Mouse (Mus musculus): ENCODE measurements around the gene Zfp791. TPM values are rescaled to one million over a fixed set of nuclear protein-coding genes. Genes with fewer than 3 reads are reported as not detected.

The Zfp791 gene
- polyA plus RNA-seq, 1 experiment from 2014 or later, result 2.3 TPM

GRCm38 (mm10) chr8:85081216-85081555, 41.7 kb downstream of the Zfp791 start, which contains the start of gene Wdr83:
Gene Wdr83 (minus strand): TSS chr8:85081306.
- Histone ChIP-seq H3K4me1 (peaks cover 28% of the 10 kb centered on the region), H3K4me2 (replicated peaks) (peak within 1 kb of the TSS; percentile 93), H3K36me3 (peaks cover 18% of the 10 kb centered on the region), H3K27ac (0 out of 2 replicates have a peak within 1 kb of the TSS, but pooled peaks have one; percentile 8), H3K27me3 (no peaks in the 10 kb centered on the region), H3K9ac (peak within 1 kb of the TSS; percentile 92), H3K4me3 (peak within 1 kb of the TSS; percentile 94), H3K9me3 (no peaks in the 10 kb centered on the region)
- 1% methylated on average over 9 of the region's 9 CpGs for WGBS
- peak; percentile 38 for ATAC-seq (ENCODE audit: insufficient number of reproducible peaks, insufficient read depth, low FRiP score, low TSS enrichment)

- ATAC-seq (ENCODE audit: insufficient number of reproducible peaks, insufficient read depth, low FRiP score, low TSS enrichment), result peak; percentile 1; the same call in 1 of the 2 replicates
- 0 out of 2 replicates have a peak within 1 kb of the TSS, but pooled peaks have one; percentile 8 for H3K27ac ChIP-seq
- WGBS, result under 1% methylated on average over 30 of the region's 30 CpGs
- H3K36me3 ChIP-seq, result peaks cover 22% of the 10 kb centered on the region
- peak within 1 kb of the TSS; percentile 93 for H3K4me2 ChIP-seq (replicated peaks)
- no peaks in the 10 kb centered on the region for H3K9me3 ChIP-seq
- no peaks in the 10 kb centered on the region for H3K27me3 ChIP-seq
- H3K4me1 ChIP-seq, result peaks cover 28% of the 10 kb centered on the region
- H3K4me3 ChIP-seq, result peak within 1 kb of the TSS; percentile 94
- peak within 1 kb of the TSS; percentile 92 for H3K9ac ChIP-seq
Observed at GRCm38 (mm10) chr8:85080532-85081215, 42.2 kb downstream of the Zfp791 start, which contains the start of gene Wdr83os. Gene Wdr83os (plus strand): TSS chr8:85080740.

GRCm38 (mm10) chr8:85080214-85080531, 42.7 kb downstream of the Zfp791 start:
- Histone ChIP-seq H3K4me2 (replicated peaks) (peak overlapping the region; percentile 93), H3K36me3 (peaks cover 22% of the 10 kb centered on the region), H3K27ac (0 out of 2 replicates have a peak overlapping the region, but pooled peaks have one; percentile 8), H3K9me3 (no peaks in the 10 kb centered on the region), H3K27me3 (no peaks in the 10 kb centered on the region), H3K9ac (peak overlapping the region; percentile 92), H3K4me3 (peak overlapping the region; percentile 94), H3K4me1 (peaks cover 28% of the 10 kb centered on the region)
- ATAC-seq (ENCODE audit: insufficient number of reproducible peaks, insufficient read depth, low FRiP score, low TSS enrichment), result no peak
- WGBS, result under 1% methylated on average over 25 of the region's 25 CpGs

GRCm38 (mm10) chr8:85076993-85077392, 45.9 kb downstream of the Zfp791 start:
- no peak overlapping the region for H3K4me2 ChIP-seq (replicated peaks)
- H3K27ac ChIP-seq, result 0 out of 2 replicates have a peak overlapping the region, but pooled peaks have one; percentile 17
- no peaks in the 10 kb centered on the region for H3K9me3 ChIP-seq
- 0% methylated on average over 2 of the region's 2 CpGs for WGBS
- H3K4me3 ChIP-seq, result no peak overlapping the region
- H3K4me1 ChIP-seq, result peaks cover 13% of the 10 kb centered on the region; the same call in 1 of the 2 replicates
- peaks cover 35% of the 10 kb centered on the region for H3K36me3 ChIP-seq
- no peaks in the 10 kb centered on the region for H3K27me3 ChIP-seq
- ATAC-seq (ENCODE audit: insufficient number of reproducible peaks, insufficient read depth, low FRiP score, low TSS enrichment), result no peak
- H3K9ac ChIP-seq, result no peak overlapping the region

- peaks cover 35% of the 10 kb centered on the region for H3K36me3 ChIP-seq
Observed at GRCm38 (mm10) chr8:85076001-85076400, 46.9 kb downstream of the Zfp791 start.

GRCm38 (mm10) chr8:85074617-85075016, 48.3 kb downstream of the Zfp791 start:
- H3K27ac ChIP-seq, result no peak overlapping the region
- 93% methylated on average over 10 of the region's 10 CpGs for WGBS
- no peak overlapping the region for H3K4me2 ChIP-seq (replicated peaks)
- no peak overlapping the region for H3K4me3 ChIP-seq
- H3K27me3 ChIP-seq, result no peaks in the 10 kb centered on the region
- no peaks in the 10 kb centered on the region for H3K9me3 ChIP-seq
- H3K9ac ChIP-seq, result no peak overlapping the region
- no peak for ATAC-seq (ENCODE audit: insufficient number of reproducible peaks, insufficient read depth, low FRiP score, low TSS enrichment)
- H3K4me1 ChIP-seq, result peaks cover 2% of the 10 kb centered on the region; the same call in 1 of the 2 replicates
- peaks cover 35% of the 10 kb centered on the region for H3K36me3 ChIP-seq

More at GRCm38 (mm10) chr8:85076001-85076400, 46.9 kb downstream of the Zfp791 start:
- Histone ChIP-seq H3K4me3 (no peak overlapping the region), H3K4me1 (peaks cover 6% of the 10 kb centered on the region; the same call in 1 of the 2 replicates), H3K9me3 (no peaks in the 10 kb centered on the region), H3K9ac (no peak overlapping the region), H3K27me3 (no peaks in the 10 kb centered on the region), H3K27ac (no peak overlapping the region), H3K4me2 (replicated peaks) (no peak overlapping the region)
- no peak for ATAC-seq (ENCODE audit: insufficient number of reproducible peaks, insufficient read depth, low FRiP score, low TSS enrichment)
- WGBS, result 73% methylated on average over 9 of the region's 9 CpGs

GRCm38 (mm10) chr8:85074167-85074566, 48.7 kb downstream of the Zfp791 start:
- H3K4me3 ChIP-seq, result no peak overlapping the region
- no peak for ATAC-seq (ENCODE audit: insufficient number of reproducible peaks, insufficient read depth, low FRiP score, low TSS enrichment)
- no peaks in the 10 kb centered on the region for H3K4me1 ChIP-seq
- no peaks in the 10 kb centered on the region for H3K27me3 ChIP-seq
- no peak overlapping the region for H3K9ac ChIP-seq
- WGBS, result 82% methylated on average over 10 of the region's 10 CpGs
- H3K4me2 ChIP-seq (replicated peaks), result no peak overlapping the region
- H3K27ac ChIP-seq, result no peak overlapping the region
- peaks cover 35% of the 10 kb centered on the region for H3K36me3 ChIP-seq
- no peaks in the 10 kb centered on the region for H3K9me3 ChIP-seq

GRCm38 (mm10) chr8:85073041-85073612, 49.8 kb downstream of the Zfp791 start:
- H3K9ac ChIP-seq, result no peak overlapping the region
- H3K4me1 ChIP-seq, result no peaks in the 10 kb centered on the region
- H3K9me3 ChIP-seq, result no peaks in the 10 kb centered on the region
- no peaks in the 10 kb centered on the region for H3K27me3 ChIP-seq
- H3K4me2 ChIP-seq (replicated peaks), result peak overlapping the region; percentile 68; the same call in 1 of the 2 replicates
- no peak overlapping the region for H3K27ac ChIP-seq
- H3K36me3 ChIP-seq, result peaks cover 35% of the 10 kb centered on the region
- H3K4me3 ChIP-seq, result no peak overlapping the region
- no peak for ATAC-seq (ENCODE audit: insufficient number of reproducible peaks, insufficient read depth, low FRiP score, low TSS enrichment)
- 94% methylated on average over 15 of the region's 15 CpGs for WGBS

GRCm38 (mm10) chr8:85072364-85072929, 50.4 kb downstream of the Zfp791 start:
- WGBS, result 44% methylated on average over 9 of the region's 9 CpGs
- Histone ChIP-seq H3K9ac (peak overlapping the region; percentile 83), H3K4me3 (peak overlapping the region; percentile 91), H3K9me3 (no peaks in the 10 kb centered on the region), H3K36me3 (peaks cover 35% of the 10 kb centered on the region), H3K4me2 (replicated peaks) (peak overlapping the region; percentile 68), H3K27me3 (no peaks in the 10 kb centered on the region), H3K27ac (peak overlapping the region; percentile 96), H3K4me1 (no peaks in the 10 kb centered on the region)
- no peak; the same call in 1 of the 2 replicates for ATAC-seq (ENCODE audit: insufficient number of reproducible peaks, insufficient read depth, low FRiP score, low TSS enrichment)

- Histone ChIP-seq H3K9ac (peak within 1 kb of the TSS; percentile 83), H3K36me3 (peaks cover 39% of the 10 kb centered on the region), H3K4me2 (replicated peaks) (peak within 1 kb of the TSS; percentile 68), H3K27me3 (no peaks in the 10 kb centered on the region), H3K4me3 (peak within 1 kb of the TSS; percentile 91), H3K9me3 (no peaks in the 10 kb centered on the region), H3K27ac (peak within 1 kb of the TSS; percentile 96), H3K4me1 (no peaks in the 10 kb centered on the region)
- ATAC-seq (ENCODE audit: insufficient number of reproducible peaks, insufficient read depth, low FRiP score, low TSS enrichment), result peak; percentile 80
- under 1% methylated on average over 68 of the region's 68 CpGs for WGBS
Observed at GRCm38 (mm10) chr8:85071514-85072281, 51.2 kb downstream of the Zfp791 start, which contains the start of gene Dhps. Gene Dhps (plus strand): TSS chr8:85071757.

GRCm38 (mm10) chr8:85071041-85071440, 51.9 kb downstream of the Zfp791 start:
- Histone ChIP-seq H3K4me1 (no peaks in the 10 kb centered on the region), H3K36me3 (peaks cover 39% of the 10 kb centered on the region), H3K4me3 (peak overlapping the region; percentile 91), H3K27me3 (no peaks in the 10 kb centered on the region), H3K27ac (peak overlapping the region; percentile 96; the same call in 1 of the 2 replicates), H3K9me3 (no peaks in the 10 kb centered on the region), H3K9ac (no peak overlapping the region; the same call in 1 of the 2 replicates), H3K4me2 (replicated peaks) (peak overlapping the region; percentile 68)
- 81% methylated on average over 5 of the region's 5 CpGs for WGBS
- no peak for ATAC-seq (ENCODE audit: insufficient number of reproducible peaks, insufficient read depth, low FRiP score, low TSS enrichment)

All from embryonic facial prominence, embryonic 12.5 days (tissue).